Mouse (Mus musculus) c-Kit-negative CD71-positive TER-119-positive erythroid progenitor cells, embryonic 14.5 days (primary cell): Measurements from ENCODE around the gene Scgb2b20.
"Not testable (repeated sequence)": the region's sequence is repeated elsewhere in the genome, so short reads cannot be mapped to it uniquely, and the experiment has no call there.

ENCODE experiments used
- DNase-seq: peaks from one replicate; pipeline ENCODE4 v3.0.0-alpha.2; 2013; ENCODE audit warnings: low read depth, low spot score

The Scgb2b20 gene

DNA sequence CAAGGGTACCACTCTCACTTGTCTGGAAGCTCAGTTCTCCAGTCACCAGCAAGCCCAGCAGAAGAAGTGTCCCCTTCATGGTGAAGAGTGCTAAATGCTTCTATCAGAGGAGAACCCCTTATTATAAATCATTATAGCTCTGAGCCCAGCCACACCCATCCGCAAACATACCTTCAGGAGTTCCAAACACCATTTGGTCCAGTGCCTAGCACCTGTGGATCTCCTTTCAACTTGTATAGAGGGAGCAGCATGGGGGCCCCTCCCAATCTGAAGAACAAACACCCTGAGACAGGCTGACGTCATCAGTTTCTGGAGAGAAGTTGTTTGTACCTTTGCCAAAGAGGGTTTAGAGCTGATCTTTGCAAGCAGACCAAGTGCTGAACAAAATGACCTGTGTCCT lies at the start of gene Scgb2b20:
Gene Scgb2b20, minus strand, starts transcription at position 101 of the 400 bp plus-strand sequence.
- DNase-seq, result not testable (repeated sequence)

DNA sequence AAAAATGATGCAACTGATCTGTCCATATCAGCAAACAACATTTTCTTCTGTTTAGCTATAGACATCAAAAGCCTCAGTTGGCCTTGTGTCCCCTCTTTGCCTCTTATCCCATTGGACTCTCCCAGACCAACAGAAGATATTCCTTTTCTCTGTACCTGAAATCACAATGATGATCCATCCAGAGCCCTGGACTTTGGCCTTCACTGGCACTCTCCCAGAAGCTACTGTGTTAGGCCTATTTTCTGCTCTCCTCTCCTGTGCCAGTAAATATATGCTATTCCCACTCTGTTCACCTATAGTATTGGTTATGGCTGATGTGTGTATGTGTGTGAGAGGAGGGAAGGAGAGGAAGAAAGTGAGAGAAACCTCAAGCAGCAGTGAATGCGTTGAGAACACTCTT lies 43.6 kb upstream of the Scgb2b20 start:
- not testable (repeated sequence) for DNase-seq

DNA sequence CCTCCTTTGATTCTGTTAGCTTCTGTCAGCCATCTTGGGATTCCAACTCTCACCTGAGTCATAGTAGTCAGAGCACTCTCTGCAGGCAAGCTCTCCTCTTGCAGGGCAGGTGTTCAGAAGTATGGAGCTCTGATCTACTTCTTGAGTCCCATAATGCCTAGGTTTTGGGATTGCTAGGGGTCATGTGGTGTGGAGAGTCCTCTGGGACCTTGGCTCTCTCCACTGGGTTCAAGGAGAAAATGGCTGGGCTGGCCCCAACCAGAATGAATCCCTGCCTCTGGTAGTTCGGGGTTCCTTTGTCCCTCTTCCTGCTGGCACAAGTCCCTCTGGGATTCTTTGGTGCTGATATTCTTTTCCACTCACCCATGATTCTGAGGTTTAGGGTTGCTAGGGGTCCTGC lies 35.5 kb upstream of the Scgb2b20 start:
- no peak for DNase-seq

DNA sequence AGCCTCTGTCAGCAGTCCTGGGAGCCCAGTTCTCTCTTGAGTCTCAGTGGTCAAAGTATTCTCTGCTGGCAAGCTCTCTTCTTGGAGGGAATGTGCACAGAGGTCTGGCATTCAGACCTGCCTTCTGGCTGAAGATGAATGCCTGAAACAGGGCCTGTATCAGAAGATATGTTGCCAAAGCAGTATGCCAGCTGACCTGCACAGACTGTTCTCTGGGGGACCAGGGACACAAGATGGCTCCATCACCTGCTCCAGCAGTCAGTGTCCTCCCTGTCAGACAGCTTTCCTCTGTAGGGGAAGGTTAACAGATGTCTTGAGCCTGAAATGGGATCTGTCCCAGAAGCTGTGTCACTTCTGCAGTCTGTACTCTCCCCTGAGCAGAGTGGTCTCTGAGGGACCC lies 33.6 kb upstream of the Scgb2b20 start:
- DNase-seq, result not testable (repeated sequence)

DNA sequence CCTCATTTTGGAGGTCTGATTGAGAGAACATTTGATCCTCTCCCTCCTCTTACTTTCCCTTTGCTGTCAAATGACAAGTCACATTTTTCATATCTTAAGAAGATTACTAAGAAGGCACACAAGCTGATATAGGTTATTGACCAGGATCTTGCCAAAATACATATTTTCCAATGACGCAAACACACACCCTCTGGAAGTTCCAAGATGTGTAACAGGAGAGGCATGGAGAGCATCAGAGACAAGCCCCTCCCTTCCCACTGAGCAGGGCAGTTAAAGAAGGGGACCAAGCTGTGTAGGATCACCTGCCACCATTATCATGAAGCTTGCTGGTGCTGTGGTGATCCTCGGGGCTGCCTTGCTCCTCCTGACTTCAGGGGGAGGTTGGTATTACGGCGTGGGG lies 6.8 kb upstream of the Scgb2b20 start, which contains the start of gene Scgb1b20:
Gene Scgb1b20, plus strand, starts transcription at position 301 of the 400 bp plus-strand sequence.
- not testable (repeated sequence) for DNase-seq
